Mouse (Mus musculus) megakaryocyte progenitor cell, adult 5-6 weeks (primary cell): ENCODE data around the gene Dcakd. TPM values are rescaled to one million over a fixed set of nuclear protein-coding genes. Genes with fewer than 3 reads are reported as not detected.
"Not testable (repeated sequence)": the region's sequence is repeated elsewhere in the genome, so short reads cannot be mapped to it uniquely, and the experiment has no call there.

Source experiments
- ATAC-seq: replicated peaks from 2 replicates; pipeline ENCODE4 v1.8.0; 2016; ENCODE audit warnings: mild to moderate bottlenecking, moderate TSS enrichment, inconsistent platforms; ENCODE audit not compliant: poor library complexity
- total RNA-seq, 2 experiments: library from RNA; stranded (forward) in 1 of 2; stranded (reverse) in 1 of 2; fragments of 157-497, 149-512 nt in 1 of 2; fragments of 200-1000 nt in 1 of 2; gene quantifications; 2 replicates each; pipeline versions ENCODE4 v1.2.3 to v1.2.4; 2015 to 2017

Dcakd gene
- total RNA-seq, 2 experiments from 2014 or later = 24.2 to 27.9 TPM

GRCm38 (mm10) chr11:102984086-102984485 lies 44.0 kb downstream of the Dcakd start:
- no peak for ATAC-seq

DNA sequence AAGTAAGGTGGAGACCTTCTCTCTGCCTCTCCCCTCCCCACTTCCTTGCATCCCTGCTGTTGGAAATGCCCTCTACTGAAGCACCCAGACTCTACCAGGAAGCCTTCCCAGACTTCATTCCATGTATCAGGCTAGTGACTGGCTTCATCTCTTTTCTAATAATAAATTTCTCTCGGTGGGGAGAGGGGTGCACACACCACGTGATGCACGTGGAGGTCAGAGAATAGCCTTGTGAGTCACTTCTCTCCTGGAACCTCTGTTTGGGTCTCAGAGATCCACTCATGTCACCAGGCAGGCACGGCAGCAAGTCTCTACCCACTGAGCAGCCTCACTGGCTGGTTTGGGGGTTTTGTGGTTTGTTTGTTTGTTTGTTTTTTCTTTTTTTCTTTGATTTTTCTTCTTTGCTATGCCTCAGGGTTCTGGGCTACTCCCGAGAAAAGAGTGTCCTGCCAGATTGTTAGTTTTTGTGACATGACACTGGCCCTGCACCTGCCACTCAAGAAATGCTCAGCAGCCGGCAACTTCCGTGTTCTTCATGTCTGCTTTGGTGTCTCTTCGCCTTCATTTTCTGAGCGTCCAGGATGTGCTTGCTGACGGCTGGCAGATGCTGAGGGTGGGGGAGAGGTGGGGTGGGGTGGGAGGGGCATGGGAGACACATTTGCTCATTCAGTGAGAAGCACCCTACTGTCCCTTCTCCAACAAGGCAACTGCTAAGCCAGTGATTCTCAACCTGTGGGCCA lies 46.8 kb downstream of the Dcakd start:
- no peak for ATAC-seq

GRCm38 (mm10) chr11:102978052-102978666 lies 50.0 kb downstream of the Dcakd start:
- no peak for ATAC-seq

DNA sequence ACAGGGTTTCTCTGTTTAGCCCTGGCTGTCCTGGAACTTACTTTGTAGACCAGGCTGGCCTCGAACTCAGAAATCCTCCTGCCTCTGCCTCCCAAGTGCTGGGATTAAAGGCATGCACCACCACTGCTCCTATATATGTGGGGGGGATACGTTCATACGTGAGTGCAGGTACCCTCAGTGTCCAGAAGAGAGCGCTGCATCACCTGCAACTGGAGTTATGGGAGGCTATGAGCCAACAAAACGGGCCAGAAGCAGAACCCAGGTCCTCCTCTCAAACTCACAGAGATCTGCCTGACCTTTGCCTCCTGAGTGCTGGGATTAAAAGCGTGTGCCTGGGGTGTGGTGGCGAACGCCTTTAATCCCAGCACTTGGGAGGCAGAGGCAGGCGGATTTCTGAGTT lies 52.2 kb downstream of the Dcakd start:
- not testable (repeated sequence) for ATAC-seq

GRCm38 (mm10) chr11:102972326-102972725 lies 55.8 kb downstream of the Dcakd start:
- ATAC-seq = no peak

- no peak for ATAC-seq
Observed at GRCm38 (mm10) chr11:102971604-102972003, 56.5 kb downstream of the Dcakd start.

GRCm38 (mm10) chr11:102964547-102965091 lies 63.5 kb downstream of the Dcakd start:
- no peak for ATAC-seq

DNA sequence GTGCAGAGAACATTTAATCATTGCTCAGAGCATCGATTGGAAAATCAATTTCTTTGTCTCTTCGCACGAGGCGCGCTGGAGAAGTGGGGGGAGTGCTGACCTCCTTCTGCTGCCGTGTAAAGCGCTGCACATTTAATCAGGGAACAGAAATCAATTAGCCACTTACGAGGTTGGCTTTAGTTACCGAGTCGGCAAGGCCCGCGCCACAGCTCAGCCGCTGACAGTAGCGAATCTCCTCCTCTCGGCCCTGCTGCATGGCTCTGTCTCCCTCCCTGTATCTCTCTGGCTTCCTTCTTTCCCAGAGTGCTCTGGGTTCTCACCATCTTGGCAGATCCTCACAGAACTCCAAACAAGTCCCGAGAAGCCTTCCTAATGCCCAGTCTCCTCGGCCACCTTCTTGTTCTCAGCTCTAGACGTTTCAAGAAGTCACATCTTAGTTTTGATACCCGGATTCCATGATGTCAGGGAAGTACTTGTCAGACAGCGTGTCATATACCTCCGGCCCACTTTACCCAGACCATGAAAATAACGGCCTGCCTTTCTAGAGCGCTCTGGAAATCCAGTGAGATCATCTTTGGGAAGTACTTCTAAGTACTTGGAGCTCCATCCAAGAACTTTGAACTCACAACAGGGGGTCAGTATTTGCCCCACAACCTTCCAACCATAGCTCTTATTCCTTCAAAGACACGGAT lies 64.1 kb downstream of the Dcakd start:
- ATAC-seq = no peak

DNA sequence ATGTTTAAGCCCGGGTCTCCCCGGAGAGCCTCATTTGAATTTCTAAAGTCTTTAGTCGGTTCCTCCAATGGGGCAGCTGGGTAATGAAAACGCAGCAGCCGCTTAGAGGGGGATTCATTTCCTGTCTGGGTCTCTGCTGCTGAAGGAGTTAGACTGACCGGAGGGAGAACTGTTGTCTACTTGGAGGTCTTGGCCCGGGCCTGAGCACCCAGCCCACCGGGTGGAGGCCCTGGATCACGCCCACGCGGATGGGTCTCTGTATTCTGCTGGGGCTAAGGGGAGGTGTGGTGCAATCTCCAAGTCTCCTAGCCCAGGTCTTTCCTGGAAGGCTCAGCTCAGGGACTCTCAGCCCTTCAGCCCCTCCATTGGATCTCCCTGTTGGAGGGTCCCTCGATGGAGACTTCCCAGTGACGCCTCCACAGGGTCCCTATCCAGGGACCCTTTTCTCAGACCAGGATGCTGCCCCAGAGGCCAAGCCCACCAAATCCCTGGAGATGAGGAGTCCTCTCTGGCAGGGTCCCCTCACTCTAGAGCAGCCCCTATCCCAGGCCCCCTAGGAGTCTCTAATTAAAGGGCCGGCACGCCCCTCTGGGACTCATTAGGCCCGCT lies 64.8 kb downstream of the Dcakd start:
- ATAC-seq = no peak

GRCm38 (mm10) chr11:102962861-102963245 lies 65.3 kb downstream of the Dcakd start:
- ATAC-seq = no peak

- no peak for ATAC-seq
Observed at GRCm38 (mm10) chr11:102961082-102961481, 67.1 kb downstream of the Dcakd start.

DNA sequence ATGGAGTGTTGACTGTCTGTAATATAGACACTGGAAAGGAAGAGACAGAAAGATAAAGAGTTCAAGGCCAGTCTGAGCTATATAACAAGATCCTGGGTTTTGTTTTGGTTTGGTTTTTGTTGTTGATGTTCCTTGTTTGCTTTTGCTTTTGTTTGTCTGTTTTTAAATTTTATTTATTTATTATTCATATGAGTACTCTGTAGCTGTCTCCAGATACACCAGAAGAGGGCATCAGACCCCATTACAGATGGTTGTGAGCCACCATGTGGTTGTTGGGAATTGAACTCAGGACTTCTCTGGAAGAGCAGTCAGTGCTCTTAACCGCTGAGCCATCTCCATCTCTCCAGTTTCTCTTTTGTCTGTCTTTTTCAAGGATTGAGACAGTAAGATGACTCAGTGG lies 69.3 kb downstream of the Dcakd start:
- no peak for ATAC-seq

DNA sequence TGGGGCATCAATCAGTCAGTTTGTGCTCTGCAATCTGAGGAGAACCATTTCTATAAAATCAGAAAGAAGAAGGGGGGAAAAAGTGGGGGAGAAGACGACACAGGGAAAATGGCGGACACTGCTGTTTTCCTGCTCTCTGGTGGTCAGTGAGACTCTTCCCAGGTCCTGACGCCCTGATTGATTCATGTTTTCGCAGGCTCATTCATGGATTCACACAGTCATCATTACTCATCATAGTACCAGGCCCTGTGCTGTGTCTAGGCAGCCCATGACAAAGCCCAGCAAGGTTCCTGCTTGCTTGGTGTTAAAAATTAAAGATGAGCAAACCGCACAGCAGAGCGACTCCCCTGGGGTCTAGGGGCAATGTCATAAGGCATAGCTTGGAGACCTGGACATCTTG lies 69.7 kb downstream of the Dcakd start:
- no peak for ATAC-seq

DNA sequence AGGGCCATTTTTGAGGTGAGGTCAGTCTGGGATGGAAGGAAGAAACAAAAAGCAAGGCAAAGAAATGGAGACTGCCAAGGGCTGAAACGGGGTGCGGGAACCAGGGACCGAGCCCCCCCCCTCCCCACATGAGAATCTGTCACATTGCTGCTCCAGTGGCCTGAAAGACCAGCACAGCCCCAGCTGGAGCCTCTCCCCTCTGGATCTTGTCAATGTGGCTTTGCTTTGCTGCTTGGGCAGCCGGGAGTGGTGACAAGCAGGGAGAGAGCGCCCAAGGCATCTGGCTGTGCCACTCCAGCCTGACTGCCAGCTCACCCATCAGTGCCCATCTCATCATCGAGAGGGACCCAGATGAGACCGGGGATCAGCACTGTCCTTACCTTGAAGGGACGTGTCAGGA lies 70.4 kb downstream of the Dcakd start:
- ATAC-seq = no peak

GRCm38 (mm10) chr11:102956962-102957614 lies 71.0 kb downstream of the Dcakd start:
- ATAC-seq = no peak

GRCm38 (mm10) chr11:102952922-102953321 lies 75.2 kb downstream of the Dcakd start:
- ATAC-seq = no peak

- peak; percentile 27; the same call in 1 of the 2 replicates for ATAC-seq
Observed at GRCm38 (mm10) chr11:102948043-102948961, 79.8 kb downstream of the Dcakd start.

DNA sequence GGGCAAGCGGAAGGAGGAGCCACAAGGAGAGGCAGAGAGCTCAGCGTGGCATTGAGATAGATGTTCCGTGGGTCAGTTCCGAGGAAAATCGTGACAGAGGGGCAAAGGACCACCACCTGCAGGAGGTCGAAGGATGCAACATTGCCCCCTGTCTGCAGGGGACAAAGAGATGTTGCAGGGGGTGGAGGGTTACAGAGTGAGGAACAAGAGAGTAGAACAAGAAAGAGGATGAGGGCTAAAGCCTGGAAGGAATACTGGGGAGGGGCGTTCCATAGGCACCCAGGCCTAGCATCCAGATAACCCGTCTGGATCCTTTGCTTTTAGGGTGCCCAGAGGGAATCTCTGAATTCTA lies 81.2 kb downstream of the Dcakd start:
- no peak for ATAC-seq

- ATAC-seq = peak; percentile 95
Observed at GRCm38 (mm10) chr11:102946265-102946991, 81.7 kb downstream of the Dcakd start, which contains the start of gene C1ql1. C1ql1 (minus strand) TSS chr11:102946688.
